Mouse (Mus musculus) liver, embryonic 12.5 days (tissue): Measurements from ENCODE around the gene Arhgef3. TPM values are rescaled to one million over a fixed set of nuclear protein-coding genes. Genes with fewer than 3 reads are reported as not detected.

Experiments used
- ATAC-seq: fragments of 200-750 bp; cut with Nextera tagmentation; 2 replicates; pipeline ENCODE4 v1.8.0; 2017; ENCODE audit warnings: moderate number of reproducible peaks, mild to moderate bottlenecking, moderate library complexity
- H3K27ac ChIP-seq: fragments of 300-500 bp; sonication (generic); 2 replicates; pipeline ENCODE4 v1.5.1; 2016; ENCODE audit warnings: mild to moderate bottlenecking
- H3K27me3 ChIP-seq: fragments of 300-500 bp; sonication (generic); replicated peaks from 2 replicates; pipeline ENCODE4 v1.6.1; 2016; ENCODE audit warnings: mild to moderate bottlenecking, moderate library complexity
- H3K36me3 ChIP-seq: fragments of 300-500 bp; sonication (generic); 2 replicates; pipeline ENCODE4 v1.6.1; 2016; ENCODE audit warnings: mild to moderate bottlenecking, moderate library complexity
- H3K4me1 ChIP-seq: fragments of 300-500 bp; sonication (generic); 2 replicates; pipeline ENCODE4 v1.6.1; 2016
- H3K4me2 ChIP-seq: fragments of 300-500 bp; sonication (generic); 2 replicates; pipeline ENCODE4 v1.6.1; 2016; ENCODE audit warnings: mild to moderate bottlenecking, moderate library complexity
- H3K4me3 ChIP-seq: fragments of 300-500 bp; sonication (generic); 2 replicates; pipeline ENCODE4 v1.5.1; 2016; ENCODE audit warnings: mild to moderate bottlenecking, moderate library complexity
- H3K9ac ChIP-seq: fragments of 300-500 bp; sonication (generic); 2 replicates; pipeline ENCODE4 v1.6.1; 2016; ENCODE audit warnings: mild to moderate bottlenecking, moderate library complexity
- H3K9me3 ChIP-seq: fragments of 300-500 bp; sonication (generic); replicated peaks from 2 replicates; pipeline ENCODE4 v1.6.1; 2016; ENCODE audit warnings: mild to moderate bottlenecking, moderate library complexity
- WGBS: fragments of 180-500 bp; shearing (Covaris S2); methylation state at CpG from one replicate; pipeline ENCODE4 v1.1.7; 2016; ENCODE audit not compliant: insufficient replicate concordance; 5-methylcytosine and 5-hydroxymethylcytosine counted together
- polyA plus RNA-seq: library from polyadenylated mRNA; unstranded; fragments of >200 nt; fragmentation: Nextera tagmentation; extraction: Ambion mirVana; gene quantifications from 2 replicates; pipeline ENCODE4 v1.2.1, GENCODE M21; 2016

Gene Arhgef3
- polyA plus RNA-seq, 1 experiment from 2014 or later = 5.6 TPM

GRCm38 (mm10) chr14:27182059-27182458, 67.4 kb downstream of the Arhgef3 start:
- no peak for ATAC-seq
- Histone ChIP-seq H3K4me1 (peaks cover 13% of the 10 kb centered on the region; the same call in 1 of the 2 replicates), H3K4me3 (no peak overlapping the region), H3K27me3 (no peaks in the 10 kb centered on the region), H3K4me2 (no peak overlapping the region), H3K9me3 (no peaks in the 10 kb centered on the region), H3K9ac (no peak overlapping the region), H3K27ac (no peak overlapping the region), H3K36me3 (no peaks in the 10 kb centered on the region)
- WGBS = 48% methylated on average over 11 of the region's 11 CpGs

- ATAC-seq = 0 out of 2 replicates have a peak, but pooled peaks have one; percentile 48
- 48% methylated on average over 11 of the region's 11 CpGs for WGBS
- H3K4me1 ChIP-seq = peaks cover 13% of the 10 kb centered on the region; the same call in 1 of the 2 replicates
- H3K36me3 ChIP-seq = no peaks in the 10 kb centered on the region
- H3K27ac ChIP-seq = no peak overlapping the region
- no peak overlapping the region for H3K9ac ChIP-seq
- H3K4me3 ChIP-seq = no peak overlapping the region
- no peaks in the 10 kb centered on the region for H3K9me3 ChIP-seq
- H3K4me2 ChIP-seq = no peak overlapping the region
- H3K27me3 ChIP-seq = no peaks in the 10 kb centered on the region
These were observed 68.1 kb downstream of the Arhgef3 start for GRCm38 (mm10) chr14:27182646-27183438.

- H3K4me1 ChIP-seq = peaks cover 13% of the 10 kb centered on the region; the same call in 1 of the 2 replicates
- H3K27me3 ChIP-seq = no peaks in the 10 kb centered on the region
- H3K36me3 ChIP-seq = no peaks in the 10 kb centered on the region
- no peak overlapping the region for H3K4me3 ChIP-seq
- H3K4me2 ChIP-seq = no peak overlapping the region
- H3K9ac ChIP-seq = no peak overlapping the region
- H3K9me3 ChIP-seq = no peaks in the 10 kb centered on the region
- ATAC-seq = no peak
- no peak overlapping the region for H3K27ac ChIP-seq
- WGBS = 48% methylated on average over 16 of the region's 16 CpGs
These were observed 69.0 kb downstream of the Arhgef3 start for GRCm38 (mm10) chr14:27183501-27184230.

GRCm38 (mm10) chr14:27185902-27186301, 71.2 kb downstream of the Arhgef3 start:
- no peak overlapping the region for H3K27ac ChIP-seq
- H3K4me3 ChIP-seq = no peak overlapping the region
- H3K9me3 ChIP-seq = no peaks in the 10 kb centered on the region
- ATAC-seq = no peak
- H3K36me3 ChIP-seq = no peaks in the 10 kb centered on the region
- no peak overlapping the region for H3K9ac ChIP-seq
- H3K4me2 ChIP-seq = no peak overlapping the region
- no peaks in the 10 kb centered on the region for H3K27me3 ChIP-seq
- H3K4me1 ChIP-seq = peaks cover 13% of the 10 kb centered on the region; the same call in 1 of the 2 replicates
- WGBS = 24% methylated on average over 5 of the region's 5 CpGs

GRCm38 (mm10) chr14:27186596-27186995, 71.9 kb downstream of the Arhgef3 start:
- H3K4me1 ChIP-seq = peaks cover 13% of the 10 kb centered on the region; the same call in 1 of the 2 replicates
- H3K4me2 ChIP-seq = no peak overlapping the region
- no peak overlapping the region for H3K27ac ChIP-seq
- H3K9me3 ChIP-seq = no peaks in the 10 kb centered on the region
- H3K27me3 ChIP-seq = no peaks in the 10 kb centered on the region
- no peaks in the 10 kb centered on the region for H3K36me3 ChIP-seq
- WGBS = 62% methylated on average over 4 of the region's 4 CpGs
- ATAC-seq = no peak
- no peak overlapping the region for H3K4me3 ChIP-seq
- no peak overlapping the region for H3K9ac ChIP-seq

GRCm38 (mm10) chr14:27187025-27187424, 72.3 kb downstream of the Arhgef3 start:
- Histone ChIP-seq H3K4me3 (no peak overlapping the region), H3K36me3 (no peaks in the 10 kb centered on the region), H3K27ac (no peak overlapping the region), H3K4me1 (peaks cover 10% of the 10 kb centered on the region; the same call in 1 of the 2 replicates), H3K9ac (no peak overlapping the region), H3K27me3 (no peaks in the 10 kb centered on the region), H3K4me2 (no peak overlapping the region), H3K9me3 (no peaks in the 10 kb centered on the region)
- ATAC-seq = no peak
- WGBS = 6% methylated on average over 4 of the region's 4 CpGs

GRCm38 (mm10) chr14:27187885-27188284, 73.2 kb downstream of the Arhgef3 start:
- H3K4me2 ChIP-seq = no peak overlapping the region
- no peak overlapping the region for H3K27ac ChIP-seq
- no peak overlapping the region for H3K9ac ChIP-seq
- H3K36me3 ChIP-seq = no peaks in the 10 kb centered on the region
- no peak overlapping the region for H3K4me3 ChIP-seq
- ATAC-seq = no peak
- no peaks in the 10 kb centered on the region for H3K9me3 ChIP-seq
- H3K27me3 ChIP-seq = no peaks in the 10 kb centered on the region
- H3K4me1 ChIP-seq = peaks cover 3% of the 10 kb centered on the region; the same call in 1 of the 2 replicates
- WGBS = 74% methylated on average over 4 of the region's 4 CpGs

GRCm38 (mm10) chr14:27192450-27192849, 77.8 kb downstream of the Arhgef3 start:
- Histone ChIP-seq H3K9ac (no peak overlapping the region), H3K36me3 (no peaks in the 10 kb centered on the region), H3K4me3 (no peak overlapping the region), H3K4me1 (no peaks in the 10 kb centered on the region), H3K9me3 (no peaks in the 10 kb centered on the region), H3K27ac (no peak overlapping the region), H3K4me2 (no peak overlapping the region), H3K27me3 (no peaks in the 10 kb centered on the region)
- WGBS = 25% methylated on average over 3 of the region's 3 CpGs
- no peak for ATAC-seq

- Histone ChIP-seq H3K4me3 (no peak overlapping the region), H3K9ac (no peak overlapping the region), H3K4me2 (no peak overlapping the region), H3K9me3 (no peaks in the 10 kb centered on the region), H3K27ac (no peak overlapping the region), H3K36me3 (no peaks in the 10 kb centered on the region), H3K4me1 (no peaks in the 10 kb centered on the region), H3K27me3 (no peaks in the 10 kb centered on the region)
- no peak for ATAC-seq
- 37% methylated on average over 8 of the region's 8 CpGs for WGBS
These were observed 82.3 kb downstream of the Arhgef3 start for GRCm38 (mm10) chr14:27196980-27197379.

- 67% methylated on average over 5 of the region's 5 CpGs for WGBS
- no peak overlapping the region for H3K4me2 ChIP-seq
These were observed 83.9 kb downstream of the Arhgef3 start for GRCm38 (mm10) chr14:27198490-27199089.

GRCm38 (mm10) chr14:27199119-27199518, 84.4 kb downstream of the Arhgef3 start:
- Histone ChIP-seq H3K27me3 (no peaks in the 10 kb centered on the region), H3K4me3 (no peak overlapping the region), H3K4me2 (no peak overlapping the region), H3K36me3 (no peaks in the 10 kb centered on the region), H3K9ac (no peak overlapping the region), H3K9me3 (no peaks in the 10 kb centered on the region), H3K27ac (no peak overlapping the region), H3K4me1 (no peaks in the 10 kb centered on the region)
- 51% methylated on average over 3 of the region's 3 CpGs for WGBS
- no peak for ATAC-seq

More at GRCm38 (mm10) chr14:27198490-27199089, 83.9 kb downstream of the Arhgef3 start:
- Histone ChIP-seq H3K27me3 (no peaks in the 10 kb centered on the region), H3K27ac (no peak overlapping the region), H3K36me3 (no peaks in the 10 kb centered on the region), H3K4me1 (no peaks in the 10 kb centered on the region), H3K9me3 (no peaks in the 10 kb centered on the region), H3K4me3 (no peak overlapping the region), H3K9ac (no peak overlapping the region)
- ATAC-seq = no peak

GRCm38 (mm10) chr14:27199870-27200269, 85.2 kb downstream of the Arhgef3 start:
- no peak for ATAC-seq
- Histone ChIP-seq H3K4me2 (no peak overlapping the region), H3K36me3 (no peaks in the 10 kb centered on the region), H3K4me1 (no peaks in the 10 kb centered on the region), H3K27ac (no peak overlapping the region), H3K9me3 (no peaks in the 10 kb centered on the region), H3K27me3 (no peaks in the 10 kb centered on the region), H3K9ac (no peak overlapping the region), H3K4me3 (no peak overlapping the region)
- 76% methylated on average over 11 of the region's 11 CpGs for WGBS
